Mouse (Mus musculus) stomach, embryonic 16.5 days (tissue): ENCODE measurements around the gene Olfr1201. TPM values are rescaled to one million over a fixed set of nuclear protein-coding genes. Genes with fewer than 3 reads are reported as not detected.

ENCODE experiments used
- polyA plus RNA-seq: library from polyadenylated mRNA; unstranded; fragments of >200 nt; fragmentation: Nextera tagmentation; extraction: Ambion mirVana; gene quantifications from 2 replicates; pipeline ENCODE4 v1.2.1, GENCODE M21; 2015

Olfr1201 gene
- polyA plus RNA-seq, 1 experiment from 2014 or later, result not detected

Other genes with a start within 250 kb of the Olfr1201 start
- not detected in 2 replicates for gene Olfr1188, start 236.1 kb upstream of the Olfr1201 start, polyA plus RNA-seq
- not detected in 2 replicates for gene Olfr1189, start 206.6 kb upstream of the Olfr1201 start, polyA plus RNA-seq
- not detected in 2 replicates for gene Olfr1191-ps1, start 152.5 kb upstream of the Olfr1201 start, polyA plus RNA-seq
- not detected in 2 replicates for gene Olfr1192-ps1, start 144.5 kb upstream of the Olfr1201 start, polyA plus RNA-seq
- gene Olfr1193, start 117.4 kb upstream of the Olfr1201 start, polyA plus RNA-seq, result not detected in 2 replicates
- not detected in 2 replicates for gene Olfr1195, start 103.8 kb upstream of the Olfr1201 start, polyA plus RNA-seq
- not detected in 2 replicates for gene Olfr1196, start 88.4 kb upstream of the Olfr1201 start, polyA plus RNA-seq
- not detected in 2 replicates for gene Olfr1197, start 60.7 kb upstream of the Olfr1201 start, polyA plus RNA-seq
- gene Olfr1198, start 41.7 kb upstream of the Olfr1201 start, polyA plus RNA-seq, result not detected in 2 replicates
- not detected in 2 replicates for gene Olfr1199, start 32.6 kb upstream of the Olfr1201 start, polyA plus RNA-seq
- gene Olfr1200, start 22.5 kb upstream of the Olfr1201 start, polyA plus RNA-seq, result not detected in 2 replicates
- not detected in 2 replicates for gene Olfr1202, start 21.5 kb downstream of the Olfr1201 start, polyA plus RNA-seq
- not detected in 2 replicates for gene Olfr1205, start 36.7 kb downstream of the Olfr1201 start, polyA plus RNA-seq
- not detected in 2 replicates for gene Olfr1204, start 56.3 kb downstream of the Olfr1201 start, polyA plus RNA-seq
- gene Olfr1206, start 70.2 kb downstream of the Olfr1201 start, polyA plus RNA-seq, result not detected in 2 replicates
- gene Olfr1208, start 109.3 kb downstream of the Olfr1201 start, polyA plus RNA-seq, result not detected in 2 replicates
- gene Olfr1209, start 122.1 kb downstream of the Olfr1201 start, polyA plus RNA-seq, result not detected in 2 replicates
- not detected in 2 replicates for gene Olfr1211, start 145.1 kb downstream of the Olfr1201 start, polyA plus RNA-seq
- gene Olfr1212, start 160.9 kb downstream of the Olfr1201 start, polyA plus RNA-seq, result not detected in 2 replicates
- gene Gm13762, start 187.2 kb downstream of the Olfr1201 start, polyA plus RNA-seq, result not detected in 2 replicates
- not detected in 2 replicates for gene Olfr1214, start 199.6 kb downstream of the Olfr1201 start, polyA plus RNA-seq
- not detected in 2 replicates for gene Olfr1215, start 213.9 kb downstream of the Olfr1201 start, polyA plus RNA-seq
- not detected in 2 replicates for gene Olfr1216, start 225.3 kb downstream of the Olfr1201 start, polyA plus RNA-seq
- not detected in 2 replicates for gene Olfr1217, start 239.0 kb downstream of the Olfr1201 start, polyA plus RNA-seq